Comparison of ENCODE assay signal across 23 mouse cellular contexts in the genomic region with DNA sequence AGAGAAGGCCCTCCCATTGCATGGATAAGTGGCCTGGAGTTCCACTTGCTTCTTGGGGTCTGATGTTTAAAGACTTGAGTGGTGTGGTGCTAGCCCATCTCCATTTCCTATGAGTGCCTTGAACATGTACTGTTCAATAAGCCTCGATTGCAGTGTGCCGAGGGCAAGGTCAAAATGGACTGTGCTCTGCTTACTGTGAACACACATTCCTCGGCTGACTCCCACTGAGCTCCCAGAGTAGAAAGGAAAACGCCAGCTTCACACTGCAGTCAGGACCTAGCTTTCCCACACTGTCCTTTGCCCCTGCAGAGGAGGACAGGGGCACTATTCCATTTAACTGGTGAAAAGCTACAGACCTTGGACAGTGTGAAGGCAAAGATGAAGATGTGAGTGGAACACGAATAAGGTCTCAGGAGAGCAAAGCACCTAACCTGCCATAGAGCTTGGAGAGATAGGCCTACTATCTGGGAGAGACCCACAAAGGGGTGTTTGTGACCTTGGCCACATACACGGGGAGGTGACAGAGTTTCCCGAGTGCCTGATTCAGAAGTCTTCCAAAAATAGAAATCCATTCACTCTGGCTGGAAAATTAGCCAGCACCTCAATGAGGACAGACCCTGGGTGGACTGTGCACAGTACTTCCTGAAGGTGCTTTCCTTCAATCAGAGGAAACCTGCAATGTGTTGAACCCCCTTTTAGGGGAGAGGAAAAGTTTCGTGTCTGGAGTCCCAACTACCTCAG. TPM values are rescaled to one million over a fixed set of nuclear protein-coding genes. Genes with fewer than 3 reads are reported as not detected.
A peak's percentile ranks its signal among the peaks of the same experiment; 100 is the strongest.
DNase-seq lines count a peak whose midpoint lies in the region; ATAC-seq and TF ChIP-seq lines count a peak whose summit lies in the region.
"Had no signal": no experiment of that assay in that cellular context is flagged by ENCODE, and none has a peak within 500 bp of the region (broad histone marks: within the 10 kb centered on the region; RNA-seq: fewer than 3 reads in every experiment).

No protein-coding gene starts in this region.

- H3K4me3 ChIP-seq in heart, adult 2 months = no peak overlapping the region
- no peak overlapping the region for H3K4me3 ChIP-seq in lung, adult 2 months (replicated peaks; ENCODE audit: extremely low read depth, low read depth, low read length)
- H3K4me3 ChIP-seq in lung, postnatal 0 days (ENCODE audit: low read depth, low read length) = no peak overlapping the region
- no peak overlapping the region for H3K4me3 ChIP-seq in heart, embryonic 14.5 days (ENCODE audit: control insufficient read depth in 1 of 2, insufficient read depth in 1 of 2, low read depth in 1 of 2, low read length in 2 of 2)
- H3K4me3 ChIP-seq in stomach, postnatal 0 days (ENCODE audit: low read depth, low read length) = no peak overlapping the region
- H3K4me3 ChIP-seq: erythroblast, embryonic 14.5 days; forebrain, embryonic 15.5 days; hindbrain, embryonic 12.5 days; intestine, embryonic 15.5 days; limb, embryonic 15.5 days had no signal

- no peak for TF ChIP-seq EP300 in heart, adult 2 months (IDR thresholded peaks at IDR 0.05; ENCODE audit: insufficient read depth, low read depth, low read length)
- no peak for TF ChIP-seq EP300 in lung, postnatal 0 days (IDR thresholded peaks at IDR 0.05)
- no peak for TF ChIP-seq EP300 in stomach, postnatal 0 days (optimal IDR thresholded peaks at IDR 0.05)

- H3K9ac ChIP-seq in heart, adult 2 months (ENCODE audit: low read depth, low read length) = peak overlapping the region; percentile 6; the same call in 1 of the 2 replicates
- no peak overlapping the region for H3K9ac ChIP-seq in lung, postnatal 0 days (replicated peaks; ENCODE audit: low read depth)
- peak overlapping the region; percentile 25; the same call in 1 of the 2 replicates for H3K9ac ChIP-seq in heart, embryonic 14.5 days (ENCODE audit: low read length)
- H3K9ac ChIP-seq in stomach, postnatal 0 days (ENCODE audit: low read length) = no peak overlapping the region
- H3K9ac ChIP-seq: forebrain, embryonic 15.5 days; hindbrain, embryonic 12.5 days; intestine, embryonic 15.5 days; limb, embryonic 15.5 days had no signal

- peak; percentile 18 for DNase-seq in heart, adult 2 months
- no peak for DNase-seq in heart, postnatal 36 days
- peak; percentile 1 for DNase-seq in lung, adult 2 months
- no peak for DNase-seq in lung, postnatal 0 days (ENCODE audit: low spot score)
- DNase-seq in stomach, postnatal 0 days (ENCODE audit: low spot score) = peak; percentile 4
- DNase-seq in yolk sac, embryonic 10.5 days (ENCODE audit: low spot score) = no peak
- DNase-seq: adrenal gland, postnatal 14 days; cerebellum, adult 18-20 months; cerebellum, postnatal 36 days; gastrocnemius, postnatal 25 days; layer of hippocampus, adult 9-11 months; thymus, postnatal 25 days had no signal

- no peak overlapping the region for H3K4me2 ChIP-seq in lung, postnatal 0 days (replicated peaks; ENCODE audit: low read depth, low read length)
- peak overlapping the region; percentile 61 for H3K4me2 ChIP-seq in heart, embryonic 14.5 days (ENCODE audit: low read length)
- H3K4me2 ChIP-seq in stomach, postnatal 0 days (replicated peaks; ENCODE audit: low read depth) = no peak overlapping the region
- H3K4me2 ChIP-seq: forebrain, embryonic 15.5 days; intestine, embryonic 15.5 days; limb, embryonic 15.5 days had no signal

- intact Hi-C loops in heart, adult 2 months (cut with DNase I) = no loop called here
- intact Hi-C loops in heart, postnatal 36 days (cut with DNase I) = no loop called here

- peaks cover 5% of the 10 kb centered on the region for H3K4me1 ChIP-seq in heart, adult 2 months (ENCODE audit: control insufficient read depth, insufficient read depth, low read length)
- no peaks in the 10 kb centered on the region; the same call in 1 of the 2 replicates for H3K4me1 ChIP-seq in lung, adult 2 months (ENCODE audit: control insufficient read depth, insufficient read depth, low read length)
- H3K4me1 ChIP-seq in lung, postnatal 0 days (ENCODE audit: insufficient read depth, low read depth, low read length) = no peaks in the 10 kb centered on the region
- H3K4me1 ChIP-seq in heart, embryonic 14.5 days (ENCODE audit: control insufficient read depth in 2 of 2, insufficient read depth in 2 of 2, low read length in 2 of 2) = peaks cover 21 to 26% of the 10 kb centered on the region in 2 experiments
- H3K4me1 ChIP-seq in stomach, postnatal 0 days (replicated peaks; ENCODE audit: control insufficient read depth, insufficient read depth) = no peaks in the 10 kb centered on the region

- H3K27ac ChIP-seq in heart, adult 2 months = peak overlapping the region; percentile 81
- no peak overlapping the region for H3K27ac ChIP-seq in lung, postnatal 0 days (ENCODE audit: low read length)
- peak overlapping the region; percentile 97 for H3K27ac ChIP-seq in heart, embryonic 14.5 days (replicated peaks in 1 of 2; ENCODE audit: control insufficient read depth in 1 of 2, insufficient read depth in 1 of 2, low read depth in 2 of 2, low read length in 2 of 2)
- no peak overlapping the region for H3K27ac ChIP-seq in stomach, postnatal 0 days (replicated peaks)
- H3K27ac ChIP-seq: forebrain, embryonic 15.5 days; hindbrain, embryonic 12.5 days; intestine, embryonic 15.5 days; limb, embryonic 15.5 days; midbrain, embryonic 10.5 days had no signal

- 37% methylated on average over 8 of the region's 8 CpGs for WGBS in heart, adult 2 months
- WGBS in lung, adult 2 months = 63% methylated on average over 8 of the region's 8 CpGs
- 49% methylated on average over 8 of the region's 8 CpGs for WGBS in lung, postnatal 0 days
- 22% methylated on average over 8 of the region's 8 CpGs for WGBS in heart, embryonic 14.5 days
- 74% methylated on average over 8 of the region's 8 CpGs for WGBS in stomach, postnatal 0 days

- ATAC-seq in lung, postnatal 0 days = no peak
- peak; percentile 47; the same call in 1 of the 2 replicates for ATAC-seq in heart, embryonic 14.5 days (ENCODE audit: insufficient number of reproducible peaks, insufficient read depth, low FRiP score, low read depth)
- no peak for ATAC-seq in stomach, postnatal 0 days (ENCODE audit: low FRiP score, low TSS enrichment)
- ATAC-seq: activated CD4-positive, CD25-positive, alpha-beta regulatory T cell, adult 4 months; intestine, embryonic 15.5 days; Patski had no signal

- no peak for TF ChIP-seq CTCF in heart, adult 2 months (IDR thresholded peaks at IDR 0.05)
- no peak for TF ChIP-seq CTCF in lung, adult 2 months (IDR thresholded peaks at IDR 0.05; ENCODE audit: insufficient read depth, low read length)
- no peak for TF ChIP-seq CTCF in lung, postnatal 0 days (IDR thresholded peaks at IDR 0.05)
- TF ChIP-seq CTCF in stomach, postnatal 0 days (IDR thresholded peaks at IDR 0.05; ENCODE audit: low read depth) = no peak

- H3K27me3 ChIP-seq in heart, adult 2 months (ENCODE audit: control insufficient read depth, insufficient read depth, low read length) = no peaks in the 10 kb centered on the region
- no peaks in the 10 kb centered on the region for H3K27me3 ChIP-seq in lung, postnatal 0 days (replicated peaks; ENCODE audit: insufficient read depth, low read length)
- peaks cover 8% of the 10 kb centered on the region for H3K27me3 ChIP-seq in heart, embryonic 14.5 days (ENCODE audit: control insufficient read depth, insufficient read depth, low read length)
- H3K27me3 ChIP-seq in stomach, postnatal 0 days (ENCODE audit: control insufficient read depth, insufficient read depth, low read length) = no peaks in the 10 kb centered on the region

- TF ChIP-seq POLR2A in heart, adult 2 months (IDR thresholded peaks at IDR 0.05; ENCODE audit: insufficient read depth, low read depth, low read length) = no peak
- TF ChIP-seq POLR2A in lung, adult 2 months (IDR thresholded peaks at IDR 0.05; ENCODE audit: borderline replicate concordance, extremely low read depth, low read depth, low read length) = no peak

- no peaks in the 10 kb centered on the region for H3K9me3 ChIP-seq in lung, postnatal 0 days (ENCODE audit: low read length)
- H3K9me3 ChIP-seq in heart, embryonic 14.5 days (ENCODE audit: control insufficient read depth, low read length) = peaks cover 3% of the 10 kb centered on the region; the same call in 1 of the 2 replicates
- no peaks in the 10 kb centered on the region for H3K9me3 ChIP-seq in stomach, postnatal 0 days (ENCODE audit: control insufficient read depth, low read length)
- H3K9me3 ChIP-seq: forebrain, embryonic 15.5 days; hindbrain, embryonic 12.5 days; intestine, embryonic 15.5 days; limb, embryonic 15.5 days; midbrain, embryonic 10.5 days had no signal

- no peaks in the 10 kb centered on the region for H3K36me3 ChIP-seq in heart, adult 2 months (ENCODE audit: control insufficient read depth, insufficient read depth, low read length)
- H3K36me3 ChIP-seq in lung, postnatal 0 days (ENCODE audit: insufficient read depth, low read length) = no peaks in the 10 kb centered on the region
- no peaks in the 10 kb centered on the region for H3K36me3 ChIP-seq in heart, embryonic 14.5 days (ENCODE audit: control insufficient read depth, insufficient read depth, low read length)
- H3K36me3 ChIP-seq in stomach, postnatal 0 days (ENCODE audit: control insufficient read depth, insufficient read depth, low read length) = no peaks in the 10 kb centered on the region
- H3K36me3 ChIP-seq: forebrain, embryonic 15.5 days; hindbrain, embryonic 12.5 days; intestine, embryonic 15.5 days; limb, embryonic 15.5 days; midbrain, embryonic 10.5 days had no signal

- no peaks in the 10 kb centered on the region for H3K79me2 ChIP-seq in heart, adult 2 months (replicated peaks; ENCODE audit: control insufficient read depth, insufficient read depth, low read length)

RNA-seq across cellular contexts. Expression of a gene that starts 15.9 kb away (rescaled TPM):
- total RNA-seq in heart, adult 2 months (2021) = 1 to 10 TPM; 5.0 to 5.8 TPM
- 4.8 and 7.8 TPM in 2 replicates for polyA plus RNA-seq in heart, adult 2 months (2012; rRNA removed)
- 1 to 10 TPM; 5.6 to 8.0 TPM for total RNA-seq in heart, postnatal 36 days (2021)
- polyA plus RNA-seq in lung, adult 2 months (2012; rRNA removed) = 7.6 and 10.3 TPM in 2 replicates
- 0.29 and 0.31 TPM in 2 replicates for polyA plus RNA-seq in lung, postnatal 0 days (2015; fragmentation: Nextera tagmentation; extraction: Ambion mirVana)
- 5.6 and 5.8 TPM in 2 replicates for polyA plus RNA-seq in heart, embryonic 14.5 days (2014; fragmentation: Nextera tagmentation; extraction: Ambion mirVana)
- 6.1 and 6.5 TPM in 2 replicates for polyA plus RNA-seq in stomach, postnatal 0 days (2015; fragmentation: Nextera tagmentation; extraction: Ambion mirVana)
- polyA plus RNA-seq: erythroblast, embryonic 14.5 days; Patski had no signal

RNA-seq across cellular contexts. Expression of a gene that starts 17.2 kb away (rescaled TPM):
- total RNA-seq in heart, adult 2 months (2021) = 100 to 1,000 TPM in 1 of 2 experiments, 10 to 100 TPM in 1; 88.5 to 103 TPM
- polyA plus RNA-seq in heart, adult 2 months (2012; rRNA removed) = 45.6 and 51.1 TPM in 2 replicates
- 10 to 100 TPM; 70.6 to 92.4 TPM for total RNA-seq in heart, postnatal 36 days (2021)
- polyA plus RNA-seq in lung, adult 2 months (2012; rRNA removed) = 20.0 and 22.1 TPM in 2 replicates
- polyA plus RNA-seq in lung, postnatal 0 days (2015; fragmentation: Nextera tagmentation; extraction: Ambion mirVana) = 5.7 and 6.2 TPM in 2 replicates
- 17.9 and 18.3 TPM in 2 replicates for polyA plus RNA-seq in heart, embryonic 14.5 days (2014; fragmentation: Nextera tagmentation; extraction: Ambion mirVana)
- 9.0 and 9.4 TPM in 2 replicates for polyA plus RNA-seq in stomach, postnatal 0 days (2015; fragmentation: Nextera tagmentation; extraction: Ambion mirVana)
- polyA plus RNA-seq: erythroblast, embryonic 14.5 days had no signal

RNA-seq across cellular contexts. Expression of a gene that starts 37.0 kb away (rescaled TPM):
- total RNA-seq in heart, adult 2 months (2021) = not detected
- not detected in 2 replicates for polyA plus RNA-seq in heart, adult 2 months (2012; rRNA removed)
- total RNA-seq in heart, postnatal 36 days (2021) = not detected
- polyA plus RNA-seq in lung, adult 2 months (2012; rRNA removed) = not detected in 2 replicates
- 0.30 TPM in 1 of 2 replicates, not detected in the other for polyA plus RNA-seq in lung, postnatal 0 days (2015; fragmentation: Nextera tagmentation; extraction: Ambion mirVana)
- polyA plus RNA-seq in heart, embryonic 14.5 days (2014; fragmentation: Nextera tagmentation; extraction: Ambion mirVana) = 0.57 and 0.70 TPM in 2 replicates
- polyA plus RNA-seq in stomach, postnatal 0 days (2015; fragmentation: Nextera tagmentation; extraction: Ambion mirVana) = 0.41 and 0.46 TPM in 2 replicates
- total RNA-seq: adrenal gland, postnatal 14 days; gastrocnemius, postnatal 25 days had no signal
- polyA plus RNA-seq: erythroblast, embryonic 14.5 days; Patski; spleen, adult 2 months had no signal

RNA-seq across cellular contexts. Expression of a gene that starts 58.4 kb away (rescaled TPM):
- 1 to 10 TPM; 8.3 to 9.8 TPM for total RNA-seq in heart, adult 2 months (2021)
- polyA plus RNA-seq in heart, adult 2 months (2012; rRNA removed) = 0.14 and 0.20 TPM in 2 replicates
- total RNA-seq in heart, postnatal 36 days (2021) = 1 to 10 TPM; 6.2 to 9.6 TPM
- polyA plus RNA-seq in lung, adult 2 months (2012; rRNA removed) = not detected in 2 replicates
- not detected in 2 replicates for polyA plus RNA-seq in lung, postnatal 0 days (2015; fragmentation: Nextera tagmentation; extraction: Ambion mirVana)
- polyA plus RNA-seq in heart, embryonic 14.5 days (2014; fragmentation: Nextera tagmentation; extraction: Ambion mirVana) = 0.19 and 0.31 TPM in 2 replicates
- polyA plus RNA-seq in stomach, postnatal 0 days (2015; fragmentation: Nextera tagmentation; extraction: Ambion mirVana) = 0.11 TPM in 2 replicates
- total RNA-seq: adrenal gland, postnatal 14 days had no signal
- polyA plus RNA-seq: activated CD4-positive, CD25-positive, alpha-beta regulatory T cell, adult 4 months; embryonic facial prominence, embryonic 11.5 days; erythroblast, embryonic 14.5 days; limb, embryonic 15.5 days; Patski; spleen, adult 2 months had no signal

Comparison
In these comparisons a context has a peak if more than half of its experiments do, and no peak if none do; other contexts are left out.
1. DNase-seq: peak in heart, adult 2 months (2 of 2), lung, adult 2 months (single experiment) and stomach, postnatal 0 days (single experiment); none in heart, postnatal 36 days (0 of 2), lung, postnatal 0 days (single experiment) and yolk sac, embryonic 10.5 days (single experiment).
2. H3K27ac ChIP-seq: peak in heart, adult 2 months (single experiment) and heart, embryonic 14.5 days (2 of 2); none in lung, postnatal 0 days (single experiment) and stomach, postnatal 0 days (single experiment).
3. H3K9ac ChIP-seq: peak in heart, adult 2 months (single experiment) and heart, embryonic 14.5 days (single experiment); none in lung, postnatal 0 days (single experiment) and stomach, postnatal 0 days (single experiment).